Mouse (Mus musculus): ENCODE data around the gene Usf1. TPM values are rescaled to one million over a fixed set of nuclear protein-coding genes. Genes with fewer than 3 reads are reported as not detected.

Gene Usf1
- total and polyA plus RNA-seq, 3 experiments: 37.4 to 73.7 (median 54.9) TPM

DNA sequence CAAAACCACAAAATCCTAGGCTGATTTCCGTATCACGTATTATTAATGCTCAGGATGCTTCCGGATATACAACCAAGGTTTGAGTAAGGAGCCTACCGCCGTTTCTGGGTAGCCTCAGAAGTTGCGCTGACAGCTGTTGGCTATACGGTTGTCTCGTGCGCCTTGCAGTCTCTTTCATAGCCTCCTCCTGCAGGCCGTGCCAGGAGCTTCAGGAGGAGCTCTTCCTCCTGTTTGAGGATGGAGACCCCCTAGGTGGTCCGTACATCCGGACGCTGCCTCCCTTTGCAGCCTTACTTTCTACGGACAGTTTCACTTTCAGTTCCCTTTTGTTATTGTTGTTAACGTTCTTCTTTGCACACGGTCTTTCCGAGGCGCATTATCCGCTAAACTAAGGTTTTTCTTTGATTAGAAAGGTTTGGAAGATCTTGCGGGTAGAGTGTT, 908 bp downstream of the Usf1 start:
- DNase-seq (ENCODE audit: extremely low read depth): peak; percentile 82
- Histone ChIP-seq H3K4me2 (ENCODE audit: insufficient read depth, low read depth, poor library complexity, severe bottlenecking) (peak overlapping the region; percentile 72; the same call in 1 of the 2 replicates), H3K27me3 (replicated peaks) (no peaks in the 10 kb centered on the region), H3K79me2 (replicated peaks; ENCODE audit: control insufficient read depth, extremely low read depth, insufficient read depth, poor library complexity, severe bottlenecking) (peaks cover 33% of the 10 kb centered on the region), H3K9me3 (replicated peaks; ENCODE audit: low read length) (no peaks in the 10 kb centered on the region), H3K9ac (ENCODE audit: insufficient read depth, low read depth) (peak overlapping the region; percentile 94), H3K4me3 (replicated peaks in 1 of 3; ENCODE audit: low read depth in 2 of 3, low read length in 2 of 3, poor library complexity in 1 of 3) (peak overlapping the region; percentile 87 to 88 (median 88)), H3K36me3 (replicated peaks in 1 of 2; ENCODE audit: control insufficient read depth in 1 of 2, insufficient read depth in 1 of 2, low read length in 1 of 2) (peaks cover 38 to 63% of the 10 kb centered on the region in 2 experiments), H3K4me1 (ENCODE audit: control insufficient read depth in 1 of 2, insufficient read depth in 2 of 2) (peaks cover 8 to 53% of the 10 kb centered on the region in 2 experiments; a peak in 3 of 4 replicates), H3K27ac (ENCODE audit: insufficient read depth, low read depth) (peak overlapping the region; percentile 93)
- dilution Hi-C loops (cut with MboI; ENCODE audit: extremely low pct_ligation_motif_present, extremely low pct_unique_long_range_greater_than_20kb, low sequenced_read_pairs) (no loop called here), in situ Hi-C loops (cut with MboI; ENCODE audit: low pct_ligation_motif_present, low pct_unique_long_range_greater_than_20kb, low sequenced_read_pairs) (no loop called here)
- TF ChIP-seq CHD1 (IDR thresholded peaks at IDR 0.05; ENCODE audit: low read depth, low read length) (no peak), POLR2AphosphoS2 (IDR thresholded peaks at IDR 0.05; ENCODE audit: low read depth, low read length) (no peak), TCF12 (IDR thresholded peaks at IDR 0.05; ENCODE audit: low read depth, low read length) (peak; percentile 40), MAFK (IDR thresholded peaks at IDR 0.05; ENCODE audit: insufficient replicate concordance, low read length) (no peak), ELF1 (IDR thresholded peaks at IDR 0.05; ENCODE audit: low read depth, low read length) (peak; percentile 48), ZKSCAN1 (IDR thresholded peaks at IDR 0.05; ENCODE audit: borderline replicate concordance, low read depth, low read length) (no peak), ETS1 (conservative IDR thresholded peaks at IDR 0.05; ENCODE audit: low read depth, low read length) (peak; percentile 72; the same call in 1 of the 2 replicates), MAX (IDR thresholded peaks at IDR 0.05; ENCODE audit: low read length) (0 out of 2 replicates have a peak, but pooled peaks have one; percentile 21), JUN (IDR thresholded peaks at IDR 0.05; ENCODE audit: insufficient read depth, low read depth, low read length) (no peak), JUND (conservative IDR thresholded peaks at IDR 0.05; ENCODE audit: low read depth, low read length) (no peak), MYC (IDR thresholded peaks at IDR 0.05; ENCODE audit: low read depth, low read length) (peak; percentile 57), CHD2 (IDR thresholded peaks at IDR 0.05; ENCODE audit: low read length) (no peak), NRF1 (IDR thresholded peaks at IDR 0.05; ENCODE audit: low read depth, low read length) (no peak), MAZ (IDR thresholded peaks at IDR 0.05; ENCODE audit: low read depth, low read length) (no peak), GABPA (IDR thresholded peaks at IDR 0.05; ENCODE audit: insufficient replicate concordance, low read depth, low read length) (no peak), ZC3H11A (IDR thresholded peaks at IDR 0.05; ENCODE audit: low read depth, low read length) (no peak), ZNF384 (IDR thresholded peaks at IDR 0.05; ENCODE audit: low read depth, low read length) (no peak), EP300 (IDR thresholded peaks at IDR 0.05; ENCODE audit: low read length) (peak; percentile 82), MXI1 (IDR thresholded peaks at IDR 0.05; ENCODE audit: low read depth, low read length) (peak; percentile 67; the same call in 1 of the 2 replicates), SIN3A (IDR thresholded peaks at IDR 0.05; ENCODE audit: low read length) (peak; percentile 87), USF2 (conservative IDR thresholded peaks at IDR 0.05; ENCODE audit: low read depth, low read length) (no peak), CTCF (conservative IDR thresholded peaks at IDR 0.05 in 1 of 2, IDR thresholded peaks at IDR 0.05 in 1 of 2; ENCODE audit: low read depth in 2 of 2, low read length in 2 of 2) (no peak), IRF4 (IDR thresholded peaks at IDR 0.05; ENCODE audit: low read depth, low read length) (peak; percentile 99), E2F4 (IDR thresholded peaks at IDR 0.05; ENCODE audit: insufficient replicate concordance, low read depth, low read length) (no peak), USF1 (IDR thresholded peaks at IDR 0.05; ENCODE audit: low read depth, low read length) (no peak), BHLHE40 (IDR thresholded peaks at IDR 0.05; ENCODE audit: low read depth, low read length) (peak; percentile 70), NELFE (IDR thresholded peaks at IDR 0.05; ENCODE audit: low read depth, low read length) (no peak), HCFC1 (IDR thresholded peaks at IDR 0.05; ENCODE audit: low read depth, low read length) (0 out of 2 replicates have a peak, but pooled peaks have one; percentile 47), SMC3 (IDR thresholded peaks at IDR 0.05; ENCODE audit: low read depth, low read length) (no peak), RCOR1 (conservative IDR thresholded peaks at IDR 0.05; ENCODE audit: low read depth, low read length) (peak; percentile 42; the same call in 1 of the 2 replicates), TBP (conservative IDR thresholded peaks at IDR 0.05; ENCODE audit: low read depth, low read length) (peak; percentile 54; the same call in 1 of the 2 replicates)
